Mouse (Mus musculus): ENCODE results near the gene Gjc1. TPM values are rescaled to one million over a fixed set of nuclear protein-coding genes. Genes with fewer than 3 reads are reported as not detected.
A peak's percentile ranks its signal among the peaks of the same experiment; 100 is the strongest.

Gene Gjc1
- polyA plus RNA-seq, 1 experiment from 2014 or later: 27.6 TPM

DNA sequence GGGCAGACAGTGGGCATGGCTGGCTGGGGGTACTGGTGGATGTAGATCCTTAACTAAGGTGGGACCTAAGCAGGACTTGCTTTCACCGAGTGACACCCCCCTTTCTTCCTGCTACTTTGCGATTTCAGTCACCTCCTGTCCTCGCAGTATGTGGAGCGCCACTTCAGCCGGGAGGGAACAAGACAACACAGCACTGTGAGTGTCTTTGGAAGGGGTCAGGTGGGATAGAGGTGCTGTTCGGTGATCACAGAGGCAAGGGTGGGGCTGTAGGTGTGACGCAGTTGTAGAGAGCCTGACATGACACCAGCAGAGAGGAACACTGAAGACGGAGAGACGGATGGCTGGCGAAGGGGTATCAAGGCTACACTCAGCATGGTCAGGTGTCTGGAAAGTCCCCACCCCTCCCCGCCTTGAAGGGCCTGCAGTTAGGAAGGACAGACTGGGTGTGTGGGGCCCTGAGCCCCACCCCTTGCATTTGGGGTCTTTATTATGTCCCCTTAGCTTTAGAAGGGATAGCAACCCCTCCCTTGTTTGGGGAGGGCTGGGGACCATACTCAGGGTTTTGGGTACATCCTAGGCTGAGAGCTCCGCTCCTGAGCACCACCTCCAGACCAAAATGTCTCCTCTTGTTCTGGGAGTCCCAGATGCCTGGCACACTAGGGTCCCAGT lies 49.4 kb downstream of the Gjc1 start:
- 87% methylated on average over 12 of the region's 12 CpGs for whole genome bisulfite sequencing

DNA sequence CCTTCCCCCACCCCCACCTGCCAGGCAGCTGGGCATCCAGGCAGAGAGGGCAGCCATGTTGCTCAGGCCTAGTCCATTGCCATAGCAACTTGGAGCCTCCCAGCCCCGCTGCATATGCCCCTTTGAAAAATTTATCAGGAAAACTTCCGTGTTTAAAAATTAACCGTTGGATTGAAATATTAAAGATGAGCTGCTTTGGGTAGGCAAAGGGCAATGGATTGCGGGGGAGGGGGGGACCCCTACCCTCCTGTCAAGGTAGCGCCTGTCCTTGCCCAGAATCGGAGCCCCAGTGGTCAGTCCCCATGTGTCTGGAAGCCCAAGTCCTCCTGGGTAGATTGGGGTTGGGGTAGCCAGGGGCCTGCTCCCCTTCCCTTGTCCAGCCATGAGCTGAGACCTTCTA lies 50.4 kb downstream of the Gjc1 start:
- WGBS: 80% methylated on average over 6 of the region's 6 CpGs
- no peak overlapping the region for H3K27ac ChIP-seq (ENCODE audit: low read depth, low read length)
- no peaks in the 10 kb centered on the region for H3K9me3 ChIP-seq (ENCODE audit: control insufficient read depth, low read length)
- ATAC-seq: no peak
- H3K4me1 ChIP-seq (ENCODE audit: control insufficient read depth, insufficient read depth, low read depth, low read length): peaks cover 13% of the 10 kb centered on the region
- no peaks in the 10 kb centered on the region for H3K36me3 ChIP-seq (ENCODE audit: control insufficient read depth, insufficient read depth, low read length)
- no peaks in the 10 kb centered on the region for H3K27me3 ChIP-seq (replicated peaks; ENCODE audit: control insufficient read depth, insufficient read depth, low read length)
- no peak overlapping the region for H3K4me3 ChIP-seq (ENCODE audit: low read length)
- H3K4me2 ChIP-seq (ENCODE audit: low read length): no peak overlapping the region
- H3K9ac ChIP-seq (ENCODE audit: low read depth, low read length): no peak overlapping the region

More for the DNA sequence above, 49.4 kb downstream of the Gjc1 start:
- H3K4me1 ChIP-seq (ENCODE audit: control insufficient read depth, insufficient read depth, low read depth, low read length): peaks cover 21% of the 10 kb centered on the region
- H3K4me2 ChIP-seq (ENCODE audit: low read length): no peak overlapping the region
- H3K27me3 ChIP-seq (replicated peaks; ENCODE audit: control insufficient read depth, insufficient read depth, low read length): no peaks in the 10 kb centered on the region
- no peak overlapping the region for H3K4me3 ChIP-seq (ENCODE audit: low read length)
- ATAC-seq: no peak
- no peak overlapping the region for H3K9ac ChIP-seq (ENCODE audit: low read depth, low read length)
- no peaks in the 10 kb centered on the region for H3K9me3 ChIP-seq (ENCODE audit: control insufficient read depth, low read length)
- no peak overlapping the region for H3K27ac ChIP-seq (ENCODE audit: low read depth, low read length)
- H3K36me3 ChIP-seq (ENCODE audit: control insufficient read depth, insufficient read depth, low read length): no peaks in the 10 kb centered on the region

DNA sequence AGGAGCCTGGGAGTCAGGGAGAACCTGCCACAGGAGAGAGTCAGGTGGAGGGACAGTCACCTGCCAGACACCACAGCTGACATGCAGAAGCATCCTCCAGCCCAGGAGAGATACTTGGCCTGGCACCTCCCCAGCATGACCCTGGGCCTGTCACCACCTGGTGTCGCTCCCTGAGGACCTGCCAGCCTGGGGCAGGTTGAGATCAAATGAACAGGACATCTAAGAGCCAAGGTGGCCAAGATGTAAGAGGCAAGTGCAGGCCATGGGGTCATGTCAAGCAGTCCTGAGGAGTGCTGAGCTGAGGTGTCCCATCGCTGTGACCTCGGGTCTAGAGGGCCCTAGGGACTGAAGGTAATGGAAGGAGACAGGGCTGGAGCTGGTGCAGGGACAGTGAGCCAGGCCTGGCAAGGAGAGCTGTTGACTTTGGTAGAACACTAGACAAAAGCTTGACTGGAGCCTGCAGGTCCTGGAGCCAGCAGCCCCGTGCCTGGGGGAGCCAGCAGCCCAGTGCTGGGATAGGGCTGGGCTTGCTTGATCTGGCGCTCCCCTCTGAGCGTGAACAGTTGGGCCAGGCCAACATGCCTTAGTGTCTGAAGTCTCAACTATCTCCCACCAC lies 52.3 kb downstream of the Gjc1 start:
- H3K4me1 ChIP-seq (ENCODE audit: control insufficient read depth, insufficient read depth, low read depth, low read length): peaks cover 13% of the 10 kb centered on the region
- no peak for ATAC-seq

DNA sequence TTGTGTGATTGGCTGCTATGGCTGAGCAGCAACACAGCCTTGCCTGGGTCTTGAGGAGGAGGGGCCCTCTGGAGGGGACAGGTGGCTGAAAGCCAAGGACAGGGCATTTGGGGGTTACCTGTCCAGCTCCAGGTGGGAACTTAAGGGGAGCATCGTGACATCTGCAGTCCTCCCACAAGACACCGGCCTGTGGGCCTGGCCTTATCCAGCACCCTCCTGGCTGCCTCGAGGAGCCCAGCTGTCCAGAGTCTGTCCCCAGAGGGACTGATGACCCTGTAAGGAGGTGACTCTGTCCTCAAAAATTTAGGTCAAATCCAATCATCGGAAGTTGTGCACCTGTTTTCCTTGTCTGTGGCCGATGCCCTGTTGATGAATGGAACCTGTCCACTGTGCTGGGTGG lies 54.1 kb downstream of the Gjc1 start:
- H3K4me2 ChIP-seq (ENCODE audit: low read length): no peak overlapping the region
- no peak overlapping the region for H3K9ac ChIP-seq (ENCODE audit: low read depth, low read length)
- H3K4me1 ChIP-seq (ENCODE audit: control insufficient read depth, insufficient read depth, low read depth, low read length): peaks cover 17% of the 10 kb centered on the region
- no peak overlapping the region for H3K4me3 ChIP-seq (ENCODE audit: low read length)
- no peaks in the 10 kb centered on the region for H3K36me3 ChIP-seq (ENCODE audit: control insufficient read depth, insufficient read depth, low read length)
- no peaks in the 10 kb centered on the region for H3K9me3 ChIP-seq (ENCODE audit: control insufficient read depth, low read length)
- 88% methylated on average over 5 of the region's 5 CpGs for WGBS
- H3K27ac ChIP-seq (ENCODE audit: low read depth, low read length): no peak overlapping the region
- no peak for ATAC-seq
- H3K27me3 ChIP-seq (replicated peaks; ENCODE audit: control insufficient read depth, insufficient read depth, low read length): no peaks in the 10 kb centered on the region

More for the DNA sequence above, 52.3 kb downstream of the Gjc1 start:
- Histone ChIP-seq H3K27ac (ENCODE audit: low read depth, low read length) (no peak overlapping the region), H3K36me3 (ENCODE audit: control insufficient read depth, insufficient read depth, low read length) (no peaks in the 10 kb centered on the region), H3K4me3 (ENCODE audit: low read length) (no peak overlapping the region), H3K9ac (ENCODE audit: low read depth, low read length) (no peak overlapping the region), H3K27me3 (replicated peaks; ENCODE audit: control insufficient read depth, insufficient read depth, low read length) (no peaks in the 10 kb centered on the region), H3K9me3 (ENCODE audit: control insufficient read depth, low read length) (no peaks in the 10 kb centered on the region), H3K4me2 (ENCODE audit: low read length) (no peak overlapping the region)
- WGBS: 72% methylated on average over 6 of the region's 6 CpGs

DNA sequence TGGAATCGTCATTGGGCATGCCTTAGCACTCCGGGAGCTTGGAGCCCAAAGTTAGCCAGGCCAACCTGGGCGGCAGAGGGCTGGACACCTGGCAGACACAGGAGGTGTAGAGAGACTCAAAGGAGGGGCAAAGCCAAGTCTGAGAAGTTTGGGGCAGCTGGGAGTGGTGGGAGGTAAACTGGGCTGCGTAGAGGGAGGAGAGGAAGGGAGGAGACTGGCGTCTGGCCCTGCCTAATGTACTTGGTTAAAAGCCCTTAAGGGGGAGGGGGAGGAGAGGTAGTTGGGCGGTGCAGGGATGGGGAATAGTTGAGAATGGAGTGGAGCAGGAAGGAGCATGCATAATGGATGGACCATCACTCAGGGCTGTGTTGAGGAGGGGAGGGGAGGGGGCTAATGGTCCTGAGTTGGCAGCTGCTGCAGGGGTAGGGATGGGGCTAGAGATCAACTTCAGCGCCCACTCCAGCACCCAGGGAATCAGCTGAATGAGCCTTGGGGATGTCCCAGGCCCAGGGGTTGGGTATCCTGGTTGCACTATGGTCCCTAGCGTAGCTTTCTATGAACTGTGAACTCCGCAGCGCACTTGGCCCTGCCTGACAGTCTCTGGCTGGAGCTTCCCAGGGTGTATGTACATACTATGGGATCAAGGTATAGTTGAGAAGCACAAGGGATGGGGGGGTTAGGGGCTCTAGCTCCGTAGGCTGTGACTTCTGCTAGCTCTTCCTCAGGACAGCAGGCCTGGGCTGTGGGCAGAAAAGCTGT lies 56.3 kb downstream of the Gjc1 start:
- H3K27me3 ChIP-seq (replicated peaks; ENCODE audit: control insufficient read depth, insufficient read depth, low read length): no peaks in the 10 kb centered on the region
- H3K9me3 ChIP-seq (ENCODE audit: control insufficient read depth, low read length): no peaks in the 10 kb centered on the region
- peaks cover 17% of the 10 kb centered on the region for H3K4me1 ChIP-seq (ENCODE audit: control insufficient read depth, insufficient read depth, low read depth, low read length)
- H3K36me3 ChIP-seq (ENCODE audit: control insufficient read depth, insufficient read depth, low read length): no peaks in the 10 kb centered on the region
- peak overlapping the region; percentile 92; the same call in 1 of the 2 replicates for H3K9ac ChIP-seq (ENCODE audit: low read depth, low read length)
- 46% methylated on average over 11 of the region's 11 CpGs for WGBS
- peak overlapping the region; percentile 97 for H3K4me2 ChIP-seq (ENCODE audit: low read length)
- peak; percentile 14; the same call in 1 of the 2 replicates for ATAC-seq
- no peak overlapping the region for H3K27ac ChIP-seq (ENCODE audit: low read depth, low read length)
- H3K4me3 ChIP-seq (ENCODE audit: low read length): peak overlapping the region; percentile 81; the same call in 1 of the 2 replicates

DNA sequence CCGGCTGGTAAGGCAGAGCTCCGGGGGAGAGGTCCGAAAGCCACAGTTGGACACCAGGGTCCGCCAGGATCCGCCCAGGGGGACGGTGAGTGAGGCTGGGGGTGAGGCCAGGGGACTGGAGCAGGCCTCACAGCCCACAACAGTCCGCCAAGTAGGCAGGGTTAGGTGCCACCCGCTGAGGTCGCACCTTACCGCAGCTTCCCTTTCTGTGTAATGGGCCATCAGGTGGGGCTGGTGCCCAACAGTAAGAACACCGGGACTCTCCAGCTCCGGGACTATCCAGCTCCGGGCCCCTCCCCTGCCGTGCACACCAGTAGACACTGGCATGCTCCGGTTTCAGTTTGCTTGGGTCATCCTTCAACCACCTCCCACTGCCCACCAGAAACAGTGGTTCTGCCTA lies 57.3 kb downstream of the Gjc1 start:
- Histone ChIP-seq H3K4me2 (ENCODE audit: low read length) (peak overlapping the region; percentile 97), H3K9ac (ENCODE audit: low read depth, low read length) (peak overlapping the region; percentile 92), H3K9me3 (ENCODE audit: control insufficient read depth, low read length) (no peaks in the 10 kb centered on the region), H3K4me3 (ENCODE audit: low read length) (peak overlapping the region; percentile 81), H3K27me3 (replicated peaks; ENCODE audit: control insufficient read depth, insufficient read depth, low read length) (no peaks in the 10 kb centered on the region), H3K36me3 (ENCODE audit: control insufficient read depth, insufficient read depth, low read length) (no peaks in the 10 kb centered on the region), H3K4me1 (ENCODE audit: control insufficient read depth, insufficient read depth, low read depth, low read length) (peaks cover 17% of the 10 kb centered on the region), H3K27ac (ENCODE audit: low read depth, low read length) (peak overlapping the region; percentile 65; the same call in 1 of the 2 replicates)
- WGBS: 13% methylated on average over 15 of the region's 15 CpGs
- peak; percentile 29 for ATAC-seq

DNA sequence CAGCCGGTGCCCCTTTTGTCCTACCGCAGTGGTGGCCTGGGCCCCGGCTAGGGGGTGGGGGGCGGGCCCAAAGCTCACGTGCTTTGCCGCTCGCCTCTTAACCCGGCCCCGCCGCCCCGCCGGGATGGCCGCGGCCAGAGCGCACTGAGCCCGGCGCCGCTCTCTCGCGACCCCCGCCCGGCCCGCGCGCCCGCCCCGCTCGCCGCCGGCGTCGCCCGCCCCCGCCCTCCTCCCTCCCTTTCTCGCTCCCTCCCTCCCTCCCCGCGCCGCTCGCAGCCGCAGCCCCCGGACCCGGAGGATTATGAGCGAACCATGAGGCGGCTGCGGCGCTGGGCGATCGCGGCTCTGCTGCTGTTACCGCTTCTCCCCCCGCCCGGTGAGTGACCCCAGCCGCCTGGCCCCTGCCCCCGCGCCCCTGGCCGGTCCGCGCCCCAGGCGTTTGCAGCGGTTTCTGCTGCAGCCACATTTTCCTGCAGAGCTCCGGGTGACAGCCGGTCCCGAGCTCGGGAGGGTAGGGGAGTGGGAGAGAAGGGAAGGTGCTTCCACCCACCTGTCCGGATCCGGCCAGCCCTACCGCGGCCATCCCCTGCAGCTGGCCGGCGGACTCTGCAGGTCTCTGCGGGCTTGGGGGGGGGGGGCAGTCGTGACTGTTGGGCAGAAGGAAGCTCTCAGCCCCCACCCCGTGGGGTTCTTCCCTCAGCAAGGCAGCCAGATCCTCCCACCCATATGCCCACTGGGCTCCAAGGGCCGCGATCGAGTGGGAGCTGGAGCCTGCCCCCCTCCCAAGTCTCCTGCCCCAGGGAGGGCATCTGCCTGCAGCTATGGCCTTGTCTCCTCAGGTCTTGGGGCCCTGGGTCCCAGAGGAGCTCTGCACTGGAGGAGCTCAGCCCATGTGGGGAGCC lies 57.9 kb downstream of the Gjc1 start, which contains the start of gene Adam11:
TSS of gene Adam11 (plus strand) at position 131 of the 902 bp plus-strand sequence.
- peak within 1 kb of the TSS; percentile 81 for H3K4me3 ChIP-seq (ENCODE audit: low read length)
- peak; percentile 49 for ATAC-seq

DNA sequence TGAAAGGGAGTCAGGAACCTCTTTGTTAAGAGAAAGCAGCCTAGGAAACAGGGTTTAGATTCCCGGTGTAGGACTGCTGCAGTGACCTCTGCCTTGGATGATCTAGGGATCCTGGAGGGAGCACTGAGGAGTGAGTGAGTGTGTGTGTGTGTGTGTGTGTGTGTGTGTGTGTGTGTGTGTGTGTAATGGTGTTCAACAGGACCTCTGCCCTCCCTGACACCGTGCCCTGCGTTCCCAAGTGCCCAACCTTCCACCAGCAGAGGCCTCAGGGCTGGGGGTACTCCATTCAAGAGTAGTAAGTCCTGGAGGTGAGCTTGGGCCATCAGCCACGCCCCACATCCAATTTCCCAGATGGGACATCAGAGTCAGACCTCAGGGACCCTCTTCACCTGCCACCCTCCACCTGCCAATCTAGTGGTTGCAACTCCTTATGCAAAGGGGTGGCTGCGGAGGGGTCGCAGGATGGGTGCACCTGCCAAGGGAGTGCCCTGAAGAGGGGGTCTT lies 58.6 kb downstream of the Gjc1 start:
- 13% methylated on average over 4 of the region's 6 CpGs for WGBS
- no peaks in the 10 kb centered on the region for H3K27me3 ChIP-seq (replicated peaks; ENCODE audit: control insufficient read depth, insufficient read depth, low read length)

More for the DNA sequence above, 57.9 kb downstream of the Gjc1 start, which contains the start of gene Adam11:
- Histone ChIP-seq H3K27me3 (replicated peaks; ENCODE audit: control insufficient read depth, insufficient read depth, low read length) (no peaks in the 10 kb centered on the region), H3K36me3 (ENCODE audit: control insufficient read depth, insufficient read depth, low read length) (no peaks in the 10 kb centered on the region), H3K4me2 (ENCODE audit: low read length) (peak within 1 kb of the TSS; percentile 97), H3K9ac (ENCODE audit: low read depth, low read length) (peak within 1 kb of the TSS; percentile 92), H3K27ac (ENCODE audit: low read depth, low read length) (peak within 1 kb of the TSS; percentile 65), H3K9me3 (ENCODE audit: control insufficient read depth, low read length) (no peaks in the 10 kb centered on the region), H3K4me1 (ENCODE audit: control insufficient read depth, insufficient read depth, low read depth, low read length) (peaks cover 17% of the 10 kb centered on the region)
- WGBS: under 1% methylated on average over 50 of the region's 76 CpGs

More for the DNA sequence above, 58.6 kb downstream of the Gjc1 start:
- peak overlapping the region; percentile 65 for H3K27ac ChIP-seq (ENCODE audit: low read depth, low read length)
- ATAC-seq: peak; percentile 31; the same call in 1 of the 2 replicates
- H3K4me3 ChIP-seq (ENCODE audit: low read length): peak overlapping the region; percentile 81
- H3K9me3 ChIP-seq (ENCODE audit: control insufficient read depth, low read length): no peaks in the 10 kb centered on the region
- H3K4me1 ChIP-seq (ENCODE audit: control insufficient read depth, insufficient read depth, low read depth, low read length): peaks cover 17% of the 10 kb centered on the region
- H3K9ac ChIP-seq (ENCODE audit: low read depth, low read length): peak overlapping the region; percentile 92
- H3K4me2 ChIP-seq (ENCODE audit: low read length): peak overlapping the region; percentile 97
- H3K36me3 ChIP-seq (ENCODE audit: control insufficient read depth, insufficient read depth, low read length): no peaks in the 10 kb centered on the region
